Mouse (Mus musculus): ENCODE measurements around the gene Pcca. TPM values are rescaled to one million over a fixed set of nuclear protein-coding genes. Genes with fewer than 3 reads are reported as not detected.

The Pcca gene
- polyA plus RNA-seq, 1 experiment = 10.3 TPM

DNA sequence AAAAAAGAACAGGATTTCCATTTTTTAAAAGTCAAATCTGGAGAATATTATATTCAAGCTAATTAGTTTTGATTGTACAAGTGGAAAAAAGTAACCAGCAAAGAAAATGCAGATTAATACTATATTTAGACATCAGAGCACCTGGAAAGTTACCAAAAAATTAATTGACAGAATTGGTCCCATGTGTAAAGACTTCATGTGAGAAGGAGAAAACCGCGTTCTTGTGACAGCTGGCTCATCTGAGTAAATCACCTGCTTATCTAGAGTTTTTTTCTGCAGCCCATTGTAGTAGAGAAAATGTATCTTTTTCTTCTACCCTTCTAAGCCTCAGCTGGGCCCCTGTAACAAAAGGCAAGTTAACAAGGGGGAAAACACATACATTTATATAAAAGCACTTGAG is 219.2 kb downstream of the Pcca start:
- Histone ChIP-seq H3K36me3 (ENCODE audit: control insufficient read depth, insufficient read depth) (no peaks in the 10 kb centered on the region), H3K27me3 (ENCODE audit: control insufficient read depth, insufficient read depth, insufficient read length) (no peaks in the 10 kb centered on the region), H3K4me3 (ENCODE audit: insufficient read depth, poor library complexity, severe bottlenecking) (no peak overlapping the region), H3K79me2 (ENCODE audit: control insufficient read depth, insufficient read depth) (no peaks in the 10 kb centered on the region), H3ac (ENCODE audit: control insufficient read depth, insufficient read length, low read depth) (no peak overlapping the region), H3K79me3 (ENCODE audit: low read depth) (no peaks in the 10 kb centered on the region)
- no peak for TF ChIP-seq USF1 (IDR thresholded peaks at IDR 0.05; ENCODE audit: low read depth)
- no peak for TF ChIP-seq FOSL1 (IDR thresholded peaks at IDR 0.05; ENCODE audit: insufficient read depth, low read length, poor library complexity, severe bottlenecking)
- no peak for TF ChIP-seq MYOD1 (IDR thresholded peaks at IDR 0.05; ENCODE audit: control insufficient read depth, insufficient read length, low read depth)
- no peak for TF ChIP-seq CEBPB (IDR thresholded peaks at IDR 0.05; ENCODE audit: low read depth)
- no peak for TF ChIP-seq CTCF (IDR thresholded peaks at IDR 0.05; ENCODE audit: control insufficient read depth, insufficient read depth, insufficient read length)
- no peak for TF ChIP-seq MAX (IDR thresholded peaks at IDR 0.05)
- no peak for TF ChIP-seq MYOG (IDR thresholded peaks at IDR 0.05; ENCODE audit: control insufficient read depth, extremely low read depth, insufficient read length)

DNA sequence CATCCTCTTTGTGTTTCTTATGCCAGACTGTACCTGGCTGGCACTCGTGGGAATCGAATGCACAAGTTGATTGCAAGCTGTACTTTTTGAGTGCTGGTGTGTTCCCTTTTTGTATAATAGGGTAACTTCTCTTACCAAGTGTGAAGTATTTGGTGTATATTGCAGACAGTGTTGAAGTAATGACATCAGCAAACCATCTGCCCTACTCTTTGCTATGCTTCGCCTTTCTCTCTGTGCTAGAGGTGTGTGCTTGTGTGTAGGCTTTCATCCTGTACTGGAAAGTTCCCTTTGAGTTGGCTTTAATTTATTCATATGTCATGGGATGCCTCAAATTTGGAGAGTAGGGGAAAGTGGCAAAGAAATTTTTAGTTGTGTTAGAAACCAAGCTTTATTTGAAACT is 220.2 kb downstream of the Pcca start:
- TF ChIP-seq MYOG (IDR thresholded peaks at IDR 0.05; ENCODE audit: control insufficient read depth, extremely low read depth, insufficient read length) = no peak
- no peak for TF ChIP-seq CTCF (IDR thresholded peaks at IDR 0.05; ENCODE audit: control insufficient read depth, insufficient read depth, insufficient read length)
- TF ChIP-seq MYOD1 (IDR thresholded peaks at IDR 0.05; ENCODE audit: control insufficient read depth, insufficient read length, low read depth) = no peak
- TF ChIP-seq CEBPB (IDR thresholded peaks at IDR 0.05; ENCODE audit: low read depth) = no peak
- TF ChIP-seq MAX (IDR thresholded peaks at IDR 0.05) = no peak
- no peak for TF ChIP-seq USF1 (IDR thresholded peaks at IDR 0.05; ENCODE audit: low read depth)
- TF ChIP-seq FOSL1 (IDR thresholded peaks at IDR 0.05; ENCODE audit: insufficient read depth, low read length, poor library complexity, severe bottlenecking) = no peak
- H3K36me3 ChIP-seq (ENCODE audit: control insufficient read depth, insufficient read depth) = no peaks in the 10 kb centered on the region
- H3K79me2 ChIP-seq (ENCODE audit: control insufficient read depth, insufficient read depth) = no peaks in the 10 kb centered on the region
- no peak overlapping the region for H3ac ChIP-seq (ENCODE audit: control insufficient read depth, insufficient read length, low read depth)
- H3K4me3 ChIP-seq (ENCODE audit: insufficient read depth, poor library complexity, severe bottlenecking) = no peak overlapping the region
- H3K79me3 ChIP-seq (ENCODE audit: low read depth) = no peaks in the 10 kb centered on the region
- H3K27me3 ChIP-seq (ENCODE audit: control insufficient read depth, insufficient read depth, insufficient read length) = no peaks in the 10 kb centered on the region

DNA sequence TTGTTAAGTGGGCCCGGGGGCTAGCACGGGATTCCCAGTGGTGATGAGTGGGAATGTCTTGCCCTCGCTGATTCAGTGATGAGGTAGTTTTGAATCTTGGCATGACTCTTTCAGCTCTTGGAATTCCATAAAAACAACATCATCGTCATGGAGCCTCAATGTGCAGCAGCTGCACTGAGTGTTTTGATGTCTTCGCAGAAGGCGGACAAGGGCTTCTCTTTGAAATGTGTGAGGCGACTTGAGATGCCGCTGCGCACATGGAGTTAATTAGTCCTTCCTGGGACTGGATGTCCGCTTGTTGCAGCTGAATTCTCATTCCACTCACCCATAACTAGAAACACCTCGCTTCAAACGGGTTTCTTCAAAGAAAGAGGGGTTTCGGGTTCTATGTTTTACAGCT is 221.4 kb downstream of the Pcca start:
- no peaks in the 10 kb centered on the region for H3K36me3 ChIP-seq (ENCODE audit: control insufficient read depth, insufficient read depth)
- H3K79me3 ChIP-seq (ENCODE audit: low read depth) = no peaks in the 10 kb centered on the region
- no peaks in the 10 kb centered on the region for H3K79me2 ChIP-seq (ENCODE audit: control insufficient read depth, insufficient read depth)
- H3ac ChIP-seq (ENCODE audit: control insufficient read depth, insufficient read length, low read depth) = no peak overlapping the region
- no peak overlapping the region for H3K4me3 ChIP-seq (ENCODE audit: insufficient read depth, poor library complexity, severe bottlenecking)
- H3K27me3 ChIP-seq (ENCODE audit: control insufficient read depth, insufficient read depth, insufficient read length) = no peaks in the 10 kb centered on the region
- TF ChIP-seq MYOD1 (IDR thresholded peaks at IDR 0.05; ENCODE audit: control insufficient read depth, insufficient read length, low read depth) = peak; percentile 34
- TF ChIP-seq CTCF (IDR thresholded peaks at IDR 0.05; ENCODE audit: control insufficient read depth, insufficient read depth, insufficient read length) = no peak

- TF ChIP-seq CEBPB (IDR thresholded peaks at IDR 0.05; ENCODE audit: low read depth) (no peak), MAX (IDR thresholded peaks at IDR 0.05) (no peak), MYOD1 (IDR thresholded peaks at IDR 0.05; ENCODE audit: control insufficient read depth, insufficient read length, low read depth) (no peak), CTCF (IDR thresholded peaks at IDR 0.05; ENCODE audit: control insufficient read depth, insufficient read depth, insufficient read length) (no peak), MYOG (IDR thresholded peaks at IDR 0.05; ENCODE audit: control insufficient read depth, extremely low read depth, insufficient read length) (no peak), USF1 (IDR thresholded peaks at IDR 0.05; ENCODE audit: low read depth) (no peak), FOSL1 (IDR thresholded peaks at IDR 0.05; ENCODE audit: insufficient read depth, low read length, poor library complexity, severe bottlenecking) (no peak)
- H3K36me3 ChIP-seq (ENCODE audit: control insufficient read depth, insufficient read depth) = no peaks in the 10 kb centered on the region
- H3K27me3 ChIP-seq (ENCODE audit: control insufficient read depth, insufficient read depth, insufficient read length) = no peaks in the 10 kb centered on the region
- no peaks in the 10 kb centered on the region for H3K79me2 ChIP-seq (ENCODE audit: control insufficient read depth, insufficient read depth)
- no peaks in the 10 kb centered on the region for H3K79me3 ChIP-seq (ENCODE audit: low read depth)
- no peak overlapping the region for H3ac ChIP-seq (ENCODE audit: control insufficient read depth, insufficient read length, low read depth)
- H3K4me3 ChIP-seq (ENCODE audit: insufficient read depth, poor library complexity, severe bottlenecking) = no peak overlapping the region
Observed at GRCm38 (mm10) chr14:122756671-122757070, 222.5 kb downstream of the Pcca start.

DNA sequence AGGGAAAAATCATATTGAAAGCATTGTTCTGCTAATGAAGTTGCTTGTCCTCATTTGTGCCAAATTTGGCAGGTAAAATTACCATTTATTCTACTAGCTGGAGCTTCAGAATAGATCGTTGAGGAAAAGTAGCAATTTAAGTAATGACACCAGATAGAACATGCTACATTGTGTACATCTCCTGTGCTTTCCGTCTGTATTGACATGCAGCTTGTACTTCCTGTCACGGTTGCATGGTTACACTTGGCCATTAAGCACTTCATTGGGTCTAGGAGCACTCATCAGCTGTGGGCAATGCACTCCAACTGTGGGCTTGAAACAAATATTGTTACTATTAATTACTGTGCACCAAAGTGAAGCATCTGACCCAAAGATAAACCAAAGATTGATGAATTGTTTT is 225.8 kb downstream of the Pcca start:
- Histone ChIP-seq H3K4me3 (ENCODE audit: insufficient read depth, poor library complexity, severe bottlenecking) (no peak overlapping the region), H3K79me2 (ENCODE audit: control insufficient read depth, insufficient read depth) (no peaks in the 10 kb centered on the region), H3K36me3 (ENCODE audit: control insufficient read depth, insufficient read depth) (no peaks in the 10 kb centered on the region), H3K79me3 (ENCODE audit: low read depth) (no peaks in the 10 kb centered on the region), H3ac (ENCODE audit: control insufficient read depth, insufficient read length, low read depth) (no peak overlapping the region), H3K27me3 (ENCODE audit: control insufficient read depth, insufficient read depth, insufficient read length) (no peaks in the 10 kb centered on the region)
- TF ChIP-seq MYOD1 (IDR thresholded peaks at IDR 0.05; ENCODE audit: control insufficient read depth, insufficient read length, low read depth) (no peak), CTCF (IDR thresholded peaks at IDR 0.05; ENCODE audit: control insufficient read depth, insufficient read depth, insufficient read length) (no peak), FOSL1 (IDR thresholded peaks at IDR 0.05; ENCODE audit: insufficient read depth, low read length, poor library complexity, severe bottlenecking) (no peak), USF1 (IDR thresholded peaks at IDR 0.05; ENCODE audit: low read depth) (no peak), CEBPB (IDR thresholded peaks at IDR 0.05; ENCODE audit: low read depth) (no peak), MAX (IDR thresholded peaks at IDR 0.05) (no peak), MYOG (IDR thresholded peaks at IDR 0.05; ENCODE audit: control insufficient read depth, extremely low read depth, insufficient read length) (no peak)

GRCm38 (mm10) chr14:122760803-122761202 is 226.7 kb downstream of the Pcca start:
- Histone ChIP-seq H3ac (ENCODE audit: control insufficient read depth, insufficient read length, low read depth) (no peak overlapping the region), H3K79me2 (ENCODE audit: control insufficient read depth, insufficient read depth) (no peaks in the 10 kb centered on the region), H3K36me3 (ENCODE audit: control insufficient read depth, insufficient read depth) (no peaks in the 10 kb centered on the region), H3K27me3 (ENCODE audit: control insufficient read depth, insufficient read depth, insufficient read length) (no peaks in the 10 kb centered on the region), H3K79me3 (ENCODE audit: low read depth) (no peaks in the 10 kb centered on the region), H3K4me3 (ENCODE audit: insufficient read depth, poor library complexity, severe bottlenecking) (no peak overlapping the region)
- no peak for TF ChIP-seq CEBPB (IDR thresholded peaks at IDR 0.05; ENCODE audit: low read depth)
- TF ChIP-seq MYOG (IDR thresholded peaks at IDR 0.05; ENCODE audit: control insufficient read depth, extremely low read depth, insufficient read length) = no peak
- no peak for TF ChIP-seq USF1 (IDR thresholded peaks at IDR 0.05; ENCODE audit: low read depth)
- TF ChIP-seq MYOD1 (IDR thresholded peaks at IDR 0.05; ENCODE audit: control insufficient read depth, insufficient read length, low read depth) = no peak
- TF ChIP-seq CTCF (IDR thresholded peaks at IDR 0.05; ENCODE audit: control insufficient read depth, insufficient read depth, insufficient read length) = no peak
- no peak for TF ChIP-seq FOSL1 (IDR thresholded peaks at IDR 0.05; ENCODE audit: insufficient read depth, low read length, poor library complexity, severe bottlenecking)

Measured in C2C12 (cell line).